Mouse (Mus musculus) myocyte (in vitro differentiated cells): ENCODE results near the gene Ttyh2. TPM values are rescaled to one million over a fixed set of nuclear protein-coding genes. Genes with fewer than 3 reads are reported as not detected.

Source experiments
- H3K27me3 ChIP-seq: one replicate; pipeline ENCODE4 v1.6.1; 2011; ENCODE audit not compliant: control insufficient read depth, insufficient read depth, insufficient read length
- H3K36me3 ChIP-seq: one replicate; pipeline ENCODE4 v1.6.1; 2011; ENCODE audit not compliant: control insufficient read depth, insufficient read depth
- H3K4me2 ChIP-seq: one replicate; pipeline ENCODE4 v1.6.1; 2011; ENCODE audit warnings: low read depth, control low read depth
- H3K4me3 ChIP-seq: one replicate; pipeline ENCODE4 v1.5.1; 2011; ENCODE audit warnings: mild to moderate bottlenecking, control low read depth, moderate library complexity
- H3K79me2 ChIP-seq: one replicate; pipeline ENCODE4 v1.6.1; 2011; ENCODE audit not compliant: control insufficient read depth, insufficient read depth
- H3ac ChIP-seq: one replicate; pipeline ENCODE4 v1.6.1; 2011; ENCODE audit not compliant: control insufficient read depth, insufficient read length
- E2F4 ChIP-seq: IDR thresholded peaks from one replicate; pipeline ENCODE4 v1.6.1; 2011; ENCODE audit warnings: mild to moderate bottlenecking, control low read depth, moderate library complexity; ENCODE audit not compliant: insufficient read depth
- MYOD1 ChIP-seq, 3 experiments: IDR thresholded peaks; one replicate each; pipeline ENCODE4 v1.6.1; 2011; ENCODE audit warnings: control low read depth in 2 of 3, low read depth in 2 of 3, mild to moderate bottlenecking in 2 of 3, moderate library complexity in 1 of 3; ENCODE audit not compliant: insufficient read length in 2 of 3, control insufficient read depth in 1 of 3
- MYOG ChIP-seq, 3 experiments: IDR thresholded peaks; one replicate each; pipeline ENCODE4 v1.6.1; 2011; ENCODE audit warnings: control low read depth in 2 of 3, low read depth in 2 of 3, mild to moderate bottlenecking in 2 of 3; ENCODE audit not compliant: insufficient read length in 2 of 3, control insufficient read depth in 1 of 3, insufficient read depth in 1 of 3
- POLR2A ChIP-seq: IDR thresholded peaks from one replicate; pipeline ENCODE4 v1.6.1; 2011; ENCODE audit warnings: low read depth, mild to moderate bottlenecking, control low read depth, moderate library complexity; ENCODE audit not compliant: insufficient read length
- POLR2AphosphoS2 ChIP-seq: IDR thresholded peaks from one replicate; pipeline ENCODE4 v1.6.1; 2011; ENCODE audit warnings: low read depth, control low read depth; ENCODE audit not compliant: insufficient read length
- REST ChIP-seq: IDR thresholded peaks from one replicate; pipeline ENCODE4 v1.6.1; 2011; ENCODE audit warnings: mild to moderate bottlenecking, control low read depth, moderate library complexity; ENCODE audit not compliant: insufficient read depth, insufficient read length
- SRF ChIP-seq: IDR thresholded peaks from one replicate; pipeline ENCODE4 v1.6.1; 2011; ENCODE audit warnings: low read depth; ENCODE audit not compliant: control insufficient read depth, insufficient read length
- TCF12 ChIP-seq: IDR thresholded peaks from one replicate; pipeline ENCODE4 v1.6.1; 2011; ENCODE audit warnings: mild to moderate bottlenecking, control low read depth; ENCODE audit not compliant: poor library complexity, insufficient read depth, severe bottlenecking
- TCF3 ChIP-seq: IDR thresholded peaks from one replicate; pipeline ENCODE4 v1.6.1; 2011; ENCODE audit warnings: low read depth, control low read depth; ENCODE audit not compliant: insufficient read length
- polyA plus RNA-seq: library from polyadenylated mRNA; unstranded; fragments of >200 nt; fragmentation: generic; extraction: Trizol; gene quantifications from one replicate; pipeline ENCODE4 v1.2.1, GENCODE M21; 2012; ENCODE audit warnings: missing spikeins

Gene Ttyh2
- polyA plus RNA-seq, 1 experiment = 40.6 TPM

DNA sequence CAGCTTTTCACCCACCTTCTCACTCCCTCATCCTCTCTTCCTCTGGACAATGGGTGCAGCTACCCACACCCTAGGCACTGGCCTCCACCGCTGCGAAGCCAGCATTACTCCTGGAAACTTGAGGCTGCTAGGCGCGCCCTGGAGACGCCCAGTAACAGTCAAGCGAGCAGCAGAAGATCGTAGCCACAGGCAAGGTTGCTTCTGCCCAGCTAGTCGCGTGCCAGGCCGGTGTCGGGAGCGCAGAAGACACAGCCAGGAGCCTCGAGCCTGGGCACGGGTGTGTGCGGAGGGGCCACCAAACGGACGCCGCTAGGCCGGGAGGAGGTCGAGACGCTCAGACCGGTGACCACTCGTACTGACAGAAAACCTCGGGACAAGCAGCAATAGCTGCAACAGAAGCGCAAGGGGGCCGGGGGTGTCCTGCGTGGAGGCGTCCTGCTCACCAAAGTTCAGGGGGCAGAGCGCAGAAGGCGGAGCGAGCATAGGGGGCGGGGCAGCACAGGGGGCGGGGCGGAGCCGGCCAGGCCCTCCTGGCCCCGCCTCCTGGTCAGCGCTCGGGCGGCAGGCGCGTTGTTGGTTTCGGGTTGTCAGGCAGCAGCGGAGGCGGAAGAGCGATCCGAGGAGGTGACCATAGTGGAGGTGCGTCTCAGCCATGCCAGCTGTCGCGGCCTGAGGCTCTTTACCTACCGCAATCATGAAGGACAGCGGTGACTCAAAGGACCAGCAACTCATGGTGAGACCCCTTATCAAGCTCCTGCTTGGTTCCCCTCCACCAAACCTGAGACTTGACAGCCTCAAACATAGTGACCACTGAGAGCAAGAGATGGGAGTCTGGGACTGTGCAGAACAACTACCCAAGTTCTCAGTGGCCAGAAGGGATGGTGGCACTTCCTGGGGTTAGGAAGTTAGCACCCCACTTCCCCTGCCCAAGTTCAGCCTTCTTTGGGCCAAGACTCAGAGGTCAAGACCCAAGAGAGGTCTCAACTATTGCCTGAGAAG lies 89.9 kb downstream of the Ttyh2 start, which contains the start of gene Kif19a:
TSS of gene Kif19a (plus strand) at position 569 of the 999 bp plus-strand sequence.
- no peaks in the 10 kb centered on the region for H3K27me3 ChIP-seq
- peak within 1 kb of the TSS; percentile 89 for H3K4me2 ChIP-seq
- TF ChIP-seq SRF (no peak), MYOG (IDR thresholded peaks at IDR 0.05; ENCODE audit: control insufficient read depth in 1 of 3, insufficient read depth in 1 of 3, insufficient read length in 2 of 3, low read depth in 2 of 3) (peak in 2 of 3 experiments; percentile 39 to 79), REST (no peak), MYOD1 (IDR thresholded peaks at IDR 0.05; ENCODE audit: control insufficient read depth in 1 of 3, insufficient read length in 2 of 3, low read depth in 2 of 3) (peak in 1 of 3 experiments; percentile 86), E2F4 (no peak), POLR2AphosphoS2 (peak; percentile 46), TCF3 (no peak)
- H3K4me3 ChIP-seq = peak within 1 kb of the TSS; percentile 10
- H3K36me3 ChIP-seq = no peaks in the 10 kb centered on the region
- no peaks in the 10 kb centered on the region for H3K79me2 ChIP-seq
- H3ac ChIP-seq = no peak within 1 kb of the TSS

DNA sequence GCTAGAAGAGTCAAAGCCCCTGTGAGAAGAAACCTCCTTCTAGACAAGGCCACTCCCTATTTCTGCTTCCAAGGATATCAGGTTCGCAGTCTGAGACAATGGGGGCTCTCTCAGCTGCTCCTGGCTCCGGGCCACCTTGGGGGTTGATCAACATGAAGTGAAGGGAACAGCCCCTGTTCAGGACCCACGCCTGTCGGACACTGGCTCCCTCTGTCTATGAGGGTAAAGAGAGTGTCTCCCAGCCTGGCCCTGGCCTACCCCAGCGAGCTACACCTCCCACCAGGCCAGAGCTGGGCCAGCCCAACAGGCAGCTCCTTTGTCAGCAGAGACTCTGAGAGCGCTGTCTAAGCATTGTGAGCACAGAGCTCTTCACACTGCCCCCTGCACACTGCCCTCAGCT lies 94.7 kb downstream of the Ttyh2 start:
- Histone ChIP-seq H3ac (no peak overlapping the region), H3K4me2 (no peak overlapping the region), H3K79me2 (no peaks in the 10 kb centered on the region), H3K4me3 (no peak overlapping the region), H3K36me3 (no peaks in the 10 kb centered on the region), H3K27me3 (no peaks in the 10 kb centered on the region)
- no peak for TF ChIP-seq TCF12
- no peak for TF ChIP-seq POLR2A
- no peak for TF ChIP-seq MYOD1 (IDR thresholded peaks at IDR 0.05; ENCODE audit: control insufficient read depth in 1 of 3, insufficient read length in 2 of 3, low read depth in 2 of 3)
- peak in 1 of 3 experiments; percentile 32 for TF ChIP-seq MYOG (IDR thresholded peaks at IDR 0.05; ENCODE audit: control insufficient read depth in 1 of 3, insufficient read depth in 1 of 3, insufficient read length in 2 of 3, low read depth in 2 of 3)

Other genes with a start within 250 kb of the Ttyh2 start
- gene Rpl38, start 6.9 kb upstream of the Ttyh2 start, polyA plus RNA-seq = 3,783 TPM
- gene Dnaic2, start 52.0 kb downstream of the Ttyh2 start, polyA plus RNA-seq = 1.00 TPM
- gene Kif19a, start 90.0 kb downstream of the Ttyh2 start, polyA plus RNA-seq = 5.4 TPM
- gene Btbd17, start 120.5 kb downstream of the Ttyh2 start, polyA plus RNA-seq = 34.0 TPM
- gene Gpr142, start 123.5 kb downstream of the Ttyh2 start, polyA plus RNA-seq = 0.07 TPM
- gene Gprc5c, start 175.7 kb downstream of the Ttyh2 start, polyA plus RNA-seq = 172 TPM
- 0.40 TPM for gene Cd300a, start 214.6 kb downstream of the Ttyh2 start, polyA plus RNA-seq